Mouse (Mus musculus) neural tube, embryonic 11.5 days (tissue): Measurements from ENCODE around the gene Kcnip1. TPM values are rescaled to one million over a fixed set of nuclear protein-coding genes. Genes with fewer than 3 reads are reported as not detected.

Experiments
- ATAC-seq: fragments of 200-750 bp; cut with Nextera tagmentation; 2 replicates; pipeline ENCODE4 v1.8.0; 2017; ENCODE audit warnings: moderate number of reproducible peaks, mild to moderate bottlenecking, moderate TSS enrichment, moderate library complexity; ENCODE audit not compliant: insufficient read depth, low FRiP score, low TSS enrichment
- DNase-seq: peaks from one replicate; pipeline ENCODE4 v3.0.0-alpha.2; 2015; ENCODE audit warnings: low spot score
- H3K27ac ChIP-seq: fragments of 300-500 bp; sonication (generic); 2 replicates; pipeline ENCODE4 v1.5.1; 2014; ENCODE audit warnings: low read depth, mild to moderate bottlenecking, low read length
- H3K27me3 ChIP-seq: fragments of 300-500 bp; sonication (generic); 2 replicates; pipeline ENCODE4 v1.6.1; 2014; ENCODE audit warnings: mild to moderate bottlenecking, low read length, mixed read lengths; ENCODE audit not compliant: control insufficient read depth, insufficient read depth
- H3K36me3 ChIP-seq: fragments of 300-500 bp; sonication (generic); 2 replicates; pipeline ENCODE4 v1.6.1; 2014; ENCODE audit warnings: mild to moderate bottlenecking, low read length, moderate library complexity, mixed read lengths; ENCODE audit not compliant: control insufficient read depth, insufficient read depth
- H3K4me1 ChIP-seq: fragments of 300-500 bp; sonication (generic); 2 replicates; pipeline ENCODE4 v1.6.1; 2014; ENCODE audit warnings: low read length, mixed read lengths; ENCODE audit not compliant: control insufficient read depth, insufficient read depth
- H3K4me2 ChIP-seq: fragments of 300-500 bp; sonication (generic); 2 replicates; pipeline ENCODE4 v1.6.1; 2014; ENCODE audit warnings: low read depth, mild to moderate bottlenecking, moderate library complexity
- H3K4me3 ChIP-seq: fragments of 300-500 bp; sonication (generic); 2 replicates; pipeline ENCODE4 v1.5.1; 2014; ENCODE audit warnings: low read depth, low read length
- H3K9ac ChIP-seq: fragments of 300-500 bp; sonication (generic); 2 replicates; pipeline ENCODE4 v1.6.1; 2014; ENCODE audit warnings: mild to moderate bottlenecking, low read length
- H3K9me3 ChIP-seq: fragments of 300-500 bp; sonication (generic); 2 replicates; pipeline ENCODE4 v1.6.1; 2016; ENCODE audit warnings: low read length; ENCODE audit not compliant: control insufficient read depth
- WGBS: fragments of 180-500 bp; shearing (Covaris S2); extraction: QIAGEN DNeasy Blood & Tissue Kit; methylation state at CpG from one replicate; pipeline ENCODE4 v1.1.7; 2014; 5-methylcytosine and 5-hydroxymethylcytosine counted together
- polyA plus RNA-seq: library from polyadenylated mRNA; unstranded; fragments of >200 nt; fragmentation: Nextera tagmentation; extraction: Ambion mirVana; gene quantifications from 2 replicates; pipeline ENCODE4 v1.2.1, GENCODE M21; 2014

Kcnip1 gene
- polyA plus RNA-seq, 1 experiment from 2014 or later: 16.7 TPM

DNA sequence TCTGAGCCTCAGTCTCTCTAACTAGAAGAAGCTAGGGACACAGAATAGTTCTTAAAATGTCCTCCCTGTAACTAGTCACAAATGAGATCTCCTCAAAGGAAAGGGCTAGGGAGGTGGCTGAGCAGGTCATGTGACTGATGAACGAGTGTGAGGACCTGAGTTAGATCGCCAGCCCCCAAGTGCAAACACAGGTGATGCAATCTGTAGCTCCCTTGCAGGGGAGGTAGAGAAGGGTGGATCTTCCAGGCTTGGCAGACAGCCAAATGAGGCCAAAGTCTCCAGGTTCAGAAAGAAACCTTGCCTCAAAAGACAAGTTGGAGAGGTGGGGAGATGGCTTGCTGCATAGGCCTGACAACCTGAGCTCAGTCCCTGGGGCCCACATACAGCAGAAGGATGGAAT, 66.4 kb downstream of the Kcnip1 start:
- H3K4me2 ChIP-seq: no peak overlapping the region
- no peak overlapping the region for H3K9ac ChIP-seq
- H3K9me3 ChIP-seq: no peaks in the 10 kb centered on the region
- H3K27ac ChIP-seq: no peak overlapping the region
- H3K27me3 ChIP-seq: no peaks in the 10 kb centered on the region
- no peak overlapping the region for H3K4me3 ChIP-seq
- ATAC-seq (no peak), DNase-seq (no peak)
- WGBS: 65% methylated on average over 2 of the region's 2 CpGs
- no peaks in the 10 kb centered on the region for H3K4me1 ChIP-seq
- no peaks in the 10 kb centered on the region for H3K36me3 ChIP-seq

DNA sequence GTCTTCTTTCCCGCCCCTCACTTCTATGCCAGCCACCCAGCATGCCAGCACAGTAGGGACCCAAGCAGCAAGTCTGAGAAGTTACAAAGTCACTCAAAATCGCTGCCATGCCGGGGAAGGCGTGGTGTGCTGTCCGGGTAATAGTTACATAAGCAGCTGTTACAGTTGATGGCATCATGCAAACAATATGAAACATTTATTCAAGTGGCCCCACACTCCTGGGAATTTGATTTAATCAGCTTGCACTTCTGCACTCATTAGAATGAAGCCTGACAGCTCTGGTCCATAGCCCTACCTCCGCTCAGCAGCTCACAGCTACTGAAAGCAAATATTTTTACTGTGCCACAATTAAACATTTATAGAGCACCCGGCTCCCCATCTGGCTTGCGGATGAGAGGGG, 67.2 kb downstream of the Kcnip1 start:
- WGBS: 78% methylated on average over 8 of the region's 8 CpGs
- Histone ChIP-seq H3K4me3 (no peak overlapping the region), H3K36me3 (no peaks in the 10 kb centered on the region), H3K27me3 (no peaks in the 10 kb centered on the region), H3K9ac (no peak overlapping the region), H3K27ac (no peak overlapping the region), H3K9me3 (no peaks in the 10 kb centered on the region), H3K4me1 (no peaks in the 10 kb centered on the region), H3K4me2 (no peak overlapping the region)
- DNase-seq (no peak), ATAC-seq (no peak)

DNA sequence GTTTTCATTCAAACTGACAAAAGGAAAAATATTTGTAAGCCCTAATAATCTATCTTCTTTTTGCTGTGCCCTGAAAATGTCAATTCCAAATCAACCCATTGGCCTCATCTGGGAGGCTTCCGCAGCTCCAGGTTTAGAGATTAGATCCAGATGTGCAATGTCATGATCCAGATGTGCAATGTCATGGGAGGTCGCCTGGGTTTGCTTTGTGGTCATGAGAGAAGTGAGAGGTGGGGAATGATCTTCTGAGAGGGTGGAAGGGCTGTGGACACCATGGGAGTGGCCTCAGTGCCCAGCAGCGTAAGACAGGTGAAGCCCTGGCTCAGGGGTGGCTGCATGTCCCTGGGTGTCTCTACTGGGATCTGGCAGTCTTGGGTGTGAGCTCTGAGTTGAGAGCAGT, 69.9 kb downstream of the Kcnip1 start:
- DNase-seq: no peak
- 51% methylated on average over 3 of the region's 3 CpGs for WGBS
- Histone ChIP-seq H3K9ac (no peak overlapping the region), H3K27ac (no peak overlapping the region), H3K4me3 (no peak overlapping the region), H3K4me1 (no peaks in the 10 kb centered on the region), H3K27me3 (no peaks in the 10 kb centered on the region), H3K9me3 (no peaks in the 10 kb centered on the region), H3K36me3 (no peaks in the 10 kb centered on the region), H3K4me2 (no peak overlapping the region)
- ATAC-seq: no peak

DNA sequence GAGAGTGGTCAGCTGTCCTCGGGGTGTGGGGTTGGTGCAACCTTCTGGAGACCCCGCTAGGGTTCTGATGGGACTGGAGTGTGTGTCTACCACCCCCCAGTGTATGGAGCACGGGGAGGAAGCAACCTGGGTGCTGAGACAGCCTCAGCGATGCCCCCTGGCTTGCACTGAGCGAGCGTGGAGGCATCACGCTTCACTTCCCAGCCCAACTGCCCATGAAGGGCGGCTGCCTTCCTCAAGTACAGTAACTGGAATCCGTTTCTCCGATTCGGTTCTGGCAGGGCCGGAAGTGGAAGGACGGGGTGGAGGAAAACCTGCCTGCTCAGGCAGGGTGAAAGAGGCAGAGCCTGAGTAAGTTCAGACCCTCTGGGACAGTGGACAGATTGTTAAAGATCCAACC, 71.5 kb downstream of the Kcnip1 start:
- DNase-seq (no peak), ATAC-seq (no peak)
- 69% methylated on average over 13 of the region's 13 CpGs for WGBS

DNA sequence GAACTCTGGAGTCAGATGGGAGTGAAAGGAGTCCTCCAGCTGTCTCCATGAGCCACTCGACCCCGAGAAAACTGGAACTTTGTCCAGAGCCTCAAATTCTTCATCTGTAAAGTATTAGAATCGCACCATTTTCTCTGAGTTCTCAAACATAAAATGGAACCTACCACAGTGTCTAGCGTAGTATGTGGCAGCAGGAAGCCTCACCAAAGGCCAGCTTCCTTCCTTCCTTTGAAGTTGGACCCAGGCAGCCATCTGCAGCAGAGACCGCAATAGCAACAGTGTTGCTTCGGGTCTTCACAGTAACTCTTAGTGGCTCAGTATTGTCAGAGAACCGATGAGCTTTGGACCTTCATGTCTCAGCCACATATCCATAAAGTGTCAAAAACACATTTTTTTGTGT, 73.1 kb downstream of the Kcnip1 start:
- H3K4me3 ChIP-seq: no peak overlapping the region
- no peak for DNase-seq
- no peaks in the 10 kb centered on the region for H3K4me1 ChIP-seq
- H3K9me3 ChIP-seq: no peaks in the 10 kb centered on the region
- H3K27me3 ChIP-seq: no peaks in the 10 kb centered on the region
- no peak for ATAC-seq
- no peaks in the 10 kb centered on the region for H3K36me3 ChIP-seq
- H3K27ac ChIP-seq: no peak overlapping the region
- no peak overlapping the region for H3K4me2 ChIP-seq
- 73% methylated on average over 7 of the region's 7 CpGs for WGBS
- no peak overlapping the region for H3K9ac ChIP-seq

More for the DNA sequence above, 71.5 kb downstream of the Kcnip1 start:
- H3K9me3 ChIP-seq: no peaks in the 10 kb centered on the region
- H3K36me3 ChIP-seq: no peaks in the 10 kb centered on the region
- H3K27me3 ChIP-seq: no peaks in the 10 kb centered on the region
- no peak overlapping the region for H3K4me3 ChIP-seq
- H3K27ac ChIP-seq: no peak overlapping the region
- no peak overlapping the region for H3K9ac ChIP-seq
- H3K4me2 ChIP-seq: no peak overlapping the region
- no peaks in the 10 kb centered on the region for H3K4me1 ChIP-seq

DNA sequence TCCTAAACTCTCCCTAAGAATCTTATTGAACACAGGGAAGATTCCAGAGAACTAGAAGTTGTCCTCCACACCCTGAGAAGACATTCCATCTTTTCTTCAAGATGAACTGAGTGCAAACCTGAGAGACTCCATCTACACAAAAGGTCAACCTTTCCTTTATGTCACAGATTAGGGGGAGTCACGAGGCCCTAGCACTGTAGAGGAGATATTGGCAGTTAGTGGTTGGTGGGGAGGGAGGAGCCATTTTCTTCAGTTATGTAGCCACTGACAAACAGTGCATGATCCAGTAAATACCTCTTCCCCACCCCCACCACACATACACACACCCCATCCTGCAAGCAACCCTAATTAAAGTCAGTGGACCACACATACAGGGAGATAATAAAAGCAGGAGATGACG, 74.5 kb downstream of the Kcnip1 start:
- H3K9ac ChIP-seq: no peak overlapping the region
- H3K36me3 ChIP-seq: no peaks in the 10 kb centered on the region
- DNase-seq (no peak), ATAC-seq (no peak)
- no peak overlapping the region for H3K4me3 ChIP-seq
- no peaks in the 10 kb centered on the region for H3K9me3 ChIP-seq
- no peak overlapping the region for H3K27ac ChIP-seq
- no peaks in the 10 kb centered on the region for H3K27me3 ChIP-seq
- WGBS: 41% methylated on average over 2 of the region's 2 CpGs
- no peaks in the 10 kb centered on the region for H3K4me1 ChIP-seq
- H3K4me2 ChIP-seq: no peak overlapping the region

DNA sequence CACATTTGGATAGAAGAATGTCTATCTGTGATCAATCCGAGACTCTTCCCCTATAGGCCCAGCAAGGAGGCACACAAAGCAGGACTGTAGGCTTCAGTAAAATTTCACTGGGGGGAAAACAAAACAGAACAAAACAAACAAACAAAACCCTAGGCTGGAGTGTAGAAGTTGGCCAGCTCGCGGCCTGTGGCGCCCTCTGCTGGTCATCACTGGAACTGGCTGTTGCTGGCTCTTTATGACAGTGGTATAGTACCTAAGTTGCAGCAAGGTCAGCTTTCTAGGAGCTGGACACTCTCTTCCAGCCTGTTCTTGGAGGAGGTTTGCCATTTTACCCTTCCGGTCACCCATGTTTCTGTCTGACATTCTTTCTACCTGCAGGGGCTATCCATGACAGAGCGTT, 75.4 kb downstream of the Kcnip1 start:
- Histone ChIP-seq H3K4me1 (no peaks in the 10 kb centered on the region), H3K9me3 (no peaks in the 10 kb centered on the region), H3K27ac (no peak overlapping the region), H3K4me3 (no peak overlapping the region), H3K36me3 (no peaks in the 10 kb centered on the region), H3K9ac (no peak overlapping the region), H3K4me2 (no peak overlapping the region), H3K27me3 (no peaks in the 10 kb centered on the region)
- ATAC-seq (peak; percentile 71; the same call in 1 of the 2 replicates), DNase-seq (peak; percentile 82)
- 25% methylated on average over 6 of the region's 6 CpGs for WGBS

DNA sequence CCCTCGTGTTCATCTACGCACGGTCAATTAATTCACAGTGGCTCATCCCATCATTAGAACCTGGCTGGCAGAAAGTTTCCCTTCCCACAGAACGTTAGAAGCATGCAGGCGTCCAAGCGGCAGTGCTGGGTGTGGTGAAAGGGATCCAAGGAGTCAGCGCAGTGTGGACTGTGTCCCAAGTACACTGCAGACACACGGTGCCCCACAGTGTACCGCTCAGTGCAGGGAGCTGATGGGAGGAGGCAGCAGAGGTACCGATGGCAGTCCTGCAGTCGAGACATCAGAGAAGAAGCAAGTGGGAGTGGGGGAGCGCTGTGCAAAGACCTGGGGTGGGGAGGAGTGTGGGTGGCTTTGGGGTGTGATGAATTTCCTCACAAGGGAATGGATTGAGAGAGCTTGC, 78.7 kb downstream of the Kcnip1 start:
- no peak overlapping the region for H3K4me2 ChIP-seq
- WGBS: 75% methylated on average over 12 of the region's 12 CpGs
- H3K9me3 ChIP-seq: no peaks in the 10 kb centered on the region
- no peak overlapping the region for H3K9ac ChIP-seq
- H3K4me3 ChIP-seq: no peak overlapping the region
- DNase-seq (no peak), ATAC-seq (no peak)
- H3K4me1 ChIP-seq: no peaks in the 10 kb centered on the region
- H3K36me3 ChIP-seq: no peaks in the 10 kb centered on the region
- no peaks in the 10 kb centered on the region for H3K27me3 ChIP-seq
- H3K27ac ChIP-seq: no peak overlapping the region

DNA sequence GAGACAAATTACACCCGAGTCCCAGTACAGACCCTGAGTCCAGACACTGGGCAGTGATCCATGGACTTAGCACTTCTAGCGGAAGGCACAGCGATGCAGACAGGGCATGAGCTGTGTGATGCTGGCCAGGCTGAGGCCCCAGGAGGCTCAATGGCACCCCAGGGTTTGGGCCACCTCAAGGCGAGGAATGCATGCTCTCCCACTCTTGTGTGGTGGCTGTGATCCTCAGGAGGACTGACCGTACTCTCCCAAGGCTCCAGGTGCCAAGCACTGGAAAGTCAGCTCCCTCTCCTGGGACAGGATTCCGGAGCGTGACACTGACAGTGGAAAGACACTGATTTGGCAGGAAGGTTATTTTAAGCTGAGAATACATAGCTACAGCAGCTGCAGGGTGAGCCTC, 79.9 kb downstream of the Kcnip1 start:
- Histone ChIP-seq H3K4me1 (no peaks in the 10 kb centered on the region), H3K4me2 (no peak overlapping the region), H3K9ac (no peak overlapping the region), H3K27ac (no peak overlapping the region), H3K9me3 (no peaks in the 10 kb centered on the region), H3K4me3 (no peak overlapping the region), H3K36me3 (no peaks in the 10 kb centered on the region), H3K27me3 (no peaks in the 10 kb centered on the region)
- 83% methylated on average over 7 of the region's 7 CpGs for WGBS
- DNase-seq: no peak
- ATAC-seq: no peak
